Mouse (Mus musculus) kidney, adult 2 months (tissue): ENCODE measurements at regions not wholly inside any gene's neighbourhood (a gene's known extent, or its start where the extent isn't known, plus 50 kb on each side); places are given as distances from the start of the nearest gene placed in this dataset.

Source experiments
- DNase-seq: peaks from one replicate; pipeline ENCODE4 v3.0.0; 2021
- H3K27ac ChIP-seq: fragments of 200-500 bp; 2 replicates; pipeline ENCODE4 v1.5.1; 2012; ENCODE audit warnings: low read depth, low read length, control low read depth, inconsistent platforms; ENCODE audit not compliant: insufficient read depth
- H3K27me3 ChIP-seq: fragments of 200-500 bp; replicated peaks from 2 replicates; pipeline ENCODE4 v1.6.1; 2012; ENCODE audit warnings: mild to moderate bottlenecking, moderate library complexity, low read length, inconsistent platforms; ENCODE audit not compliant: control insufficient read depth, insufficient read depth
- H3K36me3 ChIP-seq: fragments of 200-500 bp; 2 replicates; pipeline ENCODE4 v1.6.1; 2012; ENCODE audit warnings: mild to moderate bottlenecking, moderate library complexity, low read length, inconsistent platforms; ENCODE audit not compliant: control insufficient read depth, insufficient read depth
- H3K4me1 ChIP-seq: fragments of 200-500 bp; 2 replicates; pipeline ENCODE4 v1.6.1; 2011; ENCODE audit warnings: low read length; ENCODE audit not compliant: control insufficient read depth, insufficient read depth
- H3K4me3 ChIP-seq: fragments of 200-500 bp; 2 replicates; pipeline ENCODE4 v1.5.1; 2011; ENCODE audit warnings: mild to moderate bottlenecking, low read depth, low read length, control low read depth; ENCODE audit not compliant: insufficient read depth
- CTCF ChIP-seq: fragments of 200-500 bp; conservative IDR thresholded peaks from 2 replicates; pipeline ENCODE4 v1.5.1; 2011; ENCODE audit warnings: low read depth, mild to moderate bottlenecking, control low read depth, low read length, moderate library complexity, mixed read lengths; ENCODE audit not compliant: insufficient read depth, insufficient read length
- POLR2A ChIP-seq: fragments of 200-500 bp; IDR thresholded peaks from one replicate; pipeline ENCODE4 v1.6.1; 2011; ENCODE audit warnings: low read depth, low read length, control low read depth
- whole genome bisulfite sequencing: fragments of 180-500 bp; shearing (Covaris S2); methylation state at CpG from one replicate; pipeline ENCODE4 v1.1.7; 2018; 5-methylcytosine and 5-hydroxymethylcytosine counted together

- 89% methylated on average over 1 of the region's 1 CpGs for WGBS
- TF ChIP-seq POLR2A (no peak), CTCF (no peak)
- no peaks in the 10 kb centered on the region for H3K4me1 ChIP-seq
These were observed 83.5 kb downstream of the Cct8l1 start for GRCm38 (mm10) chr5:25599363-25599762.

GRCm38 (mm10) chr5:25597786-25598185, 81.9 kb downstream of the Cct8l1 start:
- no peak for DNase-seq
- no peak for TF ChIP-seq CTCF
- no peak for TF ChIP-seq POLR2A
- 91% methylated on average over 6 of the region's 6 CpGs for WGBS
- no peak overlapping the region for H3K27ac ChIP-seq
- no peak overlapping the region for H3K4me3 ChIP-seq
- H3K36me3 ChIP-seq = no peaks in the 10 kb centered on the region
- no peaks in the 10 kb centered on the region for H3K4me1 ChIP-seq
- no peaks in the 10 kb centered on the region for H3K27me3 ChIP-seq

More at GRCm38 (mm10) chr5:25599363-25599762, 83.5 kb downstream of the Cct8l1 start:
- Histone ChIP-seq H3K27ac (no peak overlapping the region), H3K27me3 (no peaks in the 10 kb centered on the region), H3K36me3 (no peaks in the 10 kb centered on the region), H3K4me3 (no peak overlapping the region)
- DNase-seq = no peak

GRCm38 (mm10) chr5:25591709-25592108, 75.8 kb downstream of the Cct8l1 start:
- Histone ChIP-seq H3K4me3 (no peak overlapping the region), H3K36me3 (no peaks in the 10 kb centered on the region), H3K27ac (no peak overlapping the region), H3K27me3 (no peaks in the 10 kb centered on the region), H3K4me1 (no peaks in the 10 kb centered on the region)
- DNase-seq = no peak
- TF ChIP-seq POLR2A = no peak
- TF ChIP-seq CTCF = no peak
